Mouse (Mus musculus): Measurements from ENCODE around the gene Olfr1441. TPM values are rescaled to one million over a fixed set of nuclear protein-coding genes. Genes with fewer than 3 reads are reported as not detected.

Gene Olfr1441
- not detected for polyA plus RNA-seq (2017; shearing (Covaris generic))

DNA sequence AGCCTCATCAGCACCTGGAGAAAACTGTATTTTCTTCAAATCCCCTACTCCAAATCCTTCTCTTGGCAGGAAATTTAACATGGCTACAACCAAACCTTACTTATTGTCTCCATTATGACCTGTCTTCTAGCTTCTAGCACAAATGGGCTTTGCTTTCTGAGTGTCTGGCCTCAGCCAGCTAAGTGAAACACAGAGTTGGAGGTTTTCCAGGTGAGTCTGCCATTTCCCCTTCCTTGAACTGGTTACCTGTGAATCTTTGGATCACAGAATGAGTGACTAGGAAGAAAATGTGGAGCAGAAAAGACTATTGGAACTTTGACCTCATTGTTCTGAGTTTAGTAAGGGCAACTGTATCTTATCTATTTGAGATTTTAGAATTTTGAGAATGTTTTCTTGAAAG lies at the start of gene Olfr1441:
TSS of gene Olfr1441 (plus strand) at position 73 of the 400 bp plus-strand sequence.

DNA sequence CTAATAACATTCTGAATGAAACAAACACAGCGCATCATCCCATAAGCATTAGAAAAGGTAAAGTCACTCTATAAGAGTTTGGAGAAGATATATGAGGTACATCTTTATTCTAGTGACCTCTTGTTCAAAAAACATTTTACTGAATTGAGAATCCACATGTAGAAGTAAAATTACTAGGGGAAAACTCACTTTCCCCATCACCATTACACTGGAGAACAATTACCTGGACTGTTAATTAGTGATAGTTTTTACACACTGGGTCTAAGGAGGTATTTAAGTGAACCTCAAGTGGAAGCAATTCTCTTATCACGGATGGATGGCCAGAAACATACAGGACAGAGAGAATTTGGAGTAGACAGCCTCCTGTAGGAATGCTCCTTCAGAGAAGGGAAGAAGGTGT lies 30.3 kb upstream of the Olfr1441 start, which contains the start of gene Olfr1440:
TSS of gene Olfr1440 (plus strand) at position 301 of the 400 bp plus-strand sequence.

GRCm38 (mm10) chr19:12427605-12428004 lies 10.4 kb downstream of the Olfr1441 start, which contains the start of gene Pfpl:
TSS of gene Pfpl (plus strand) at chr19:12427905.

GRCm38 (mm10) chr19:12460282-12461249 lies 43.3 kb downstream of the Olfr1441 start, which contains the start of gene Mpeg1:
TSS of gene Mpeg1 (plus strand) at chr19:12460779.

Other genes starting within 250 kb of the Olfr1441 start
- gene Olfr1555-ps1, start 247.3 kb upstream of the Olfr1441 start, polyA plus RNA-seq (2017; shearing (Covaris generic)) = not detected
- not detected for gene Olfr1431, start 216.8 kb upstream of the Olfr1441 start, polyA plus RNA-seq (2017; shearing (Covaris generic))
- gene Olfr1432, start 184.8 kb upstream of the Olfr1441 start, polyA plus RNA-seq (2017; shearing (Covaris generic)) = not detected
- 0.73 TPM for gene Olfr262, start 175.8 kb upstream of the Olfr1441 start, polyA plus RNA-seq (2017; shearing (Covaris generic))
- not detected for gene Olfr235, start 156.4 kb upstream of the Olfr1441 start, polyA plus RNA-seq (2017; shearing (Covaris generic))
- gene Olfr1434, start 137.6 kb upstream of the Olfr1441 start, polyA plus RNA-seq (2017; shearing (Covaris generic)) = not detected
- not detected for gene Olfr1436, start 118.3 kb upstream of the Olfr1441 start, polyA plus RNA-seq (2017; shearing (Covaris generic))
- gene Olfr1437, start 92.3 kb upstream of the Olfr1441 start, polyA plus RNA-seq (2017; shearing (Covaris generic)) = not detected
- gene Olfr1438-ps1, start 81.5 kb upstream of the Olfr1441 start, polyA plus RNA-seq (2017; shearing (Covaris generic)) = 0.16 TPM
- gene Olfr1440, start 30.2 kb upstream of the Olfr1441 start, polyA plus RNA-seq (2017; shearing (Covaris generic)) = 0.26 TPM
- 0.26 TPM for gene Pfpl, start 10.5 kb downstream of the Olfr1441 start, polyA plus RNA-seq (2017; shearing (Covaris generic))
- gene Mpeg1, start 43.3 kb downstream of the Olfr1441 start, polyA plus RNA-seq (2017; shearing (Covaris generic)) = not detected
- gene Dtx4, start 84.0 kb downstream of the Olfr1441 start, polyA plus RNA-seq (2017; shearing (Covaris generic)) = 31.1 TPM
- 26.0 TPM for gene Fam111a, start 128.3 kb downstream of the Olfr1441 start, polyA plus RNA-seq (2017; shearing (Covaris generic))
- not detected for gene Gm4952, start 182.5 kb downstream of the Olfr1441 start, polyA plus RNA-seq (2017; shearing (Covaris generic))
- gene Glyat, start 215.9 kb downstream of the Olfr1441 start, polyA plus RNA-seq (2017; shearing (Covaris generic)) = not detected